Mouse (Mus musculus): ENCODE data around the gene Fgd2.

GRCm38 (mm10) chr17:29330671-29331410, 29.9 kb upstream of the Fgd2 start:
- TF ChIP-seq CTCF (IDR thresholded peaks at IDR 0.05; ENCODE audit: borderline replicate concordance, insufficient read depth, low read length) (no peak), POLR2A (IDR thresholded peaks at IDR 0.05; ENCODE audit: low read depth, low read length) (no peak)

Measured in embryonic fibroblast, embryonic 13.5 days (primary cell).